20 mouse cellular contexts compared by ENCODE assay signal in the genomic region with DNA sequence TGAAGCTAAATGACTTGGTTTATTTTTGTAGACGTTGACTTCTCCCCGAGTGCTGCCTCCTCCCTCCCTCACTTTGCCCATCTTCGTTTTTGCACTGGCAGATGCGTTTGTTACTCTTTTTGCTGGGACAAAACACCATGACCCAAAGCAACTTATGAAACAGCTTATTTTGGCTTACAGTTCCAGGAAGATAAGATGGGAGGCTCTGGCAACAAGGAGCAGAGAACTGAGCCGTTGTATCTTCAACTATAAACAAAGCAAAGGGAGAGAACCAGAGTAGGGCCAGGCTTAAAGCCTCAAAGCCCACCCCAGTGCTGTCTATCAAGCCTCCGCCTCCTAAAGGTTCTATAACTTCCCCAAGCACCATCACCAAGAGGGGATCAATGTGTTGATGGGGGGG.
DNase-seq lines count a peak whose midpoint lies in the region; ATAC-seq and TF ChIP-seq lines count a peak whose summit lies in the region.
"Had no signal": no experiment of that assay in that cellular context is flagged by ENCODE, and none has a peak within 500 bp of the region (broad histone marks: within the 10 kb centered on the region; RNA-seq: fewer than 3 reads in every experiment).

No protein-coding gene starts in this region.

- H3K9ac ChIP-seq in lung, embryonic 14.5 days = no peak overlapping the region
- no peak overlapping the region for H3K9ac ChIP-seq in stomach, embryonic 14.5 days (replicated peaks; ENCODE audit: low read depth, low read length)
- no peak overlapping the region for H3K9ac ChIP-seq in midbrain, embryonic 14.5 days (replicated peaks; ENCODE audit: low read length)
- H3K9ac ChIP-seq in kidney, embryonic 14.5 days (ENCODE audit: low read depth, low read length) = no peak overlapping the region
- H3K9ac ChIP-seq: forebrain, embryonic 13.5 days; forebrain, postnatal 0 days; hindbrain, embryonic 13.5 days had no signal

- TF ChIP-seq CTCF in lung, embryonic 14.5 days (IDR thresholded peaks at IDR 0.05; ENCODE audit: low read depth) = no peak

- no peak overlapping the region for H3K4me3 ChIP-seq in lung, embryonic 14.5 days (ENCODE audit: low read depth, low read length)
- H3K4me3 ChIP-seq in stomach, embryonic 14.5 days (ENCODE audit: low read depth, low read length) = no peak overlapping the region
- no peak overlapping the region for H3K4me3 ChIP-seq in midbrain, embryonic 14.5 days (replicated peaks; ENCODE audit: low read depth, low read length)
- H3K4me3 ChIP-seq in kidney, embryonic 14.5 days (ENCODE audit: low read length) = no peak overlapping the region
- H3K4me3 ChIP-seq: embryonic facial prominence, embryonic 10.5 days; forebrain, embryonic 13.5 days; hindbrain, embryonic 13.5 days had no signal

- 30% methylated on average over 6 of the region's 6 CpGs for WGBS in lung, embryonic 14.5 days
- WGBS in stomach, embryonic 14.5 days = 42% methylated on average over 6 of the region's 6 CpGs
- WGBS in midbrain, embryonic 14.5 days = 90% methylated on average over 6 of the region's 6 CpGs
- WGBS in kidney, embryonic 14.5 days = 60% methylated on average over 6 of the region's 6 CpGs

- peaks cover 31% of the 10 kb centered on the region for H3K4me1 ChIP-seq in lung, embryonic 14.5 days (ENCODE audit: insufficient read depth)
- H3K4me1 ChIP-seq in stomach, embryonic 14.5 days (ENCODE audit: control insufficient read depth, insufficient read depth, low read length) = peaks cover 22% of the 10 kb centered on the region; the same call in 1 of the 2 replicates
- peaks cover 6% of the 10 kb centered on the region; the same call in 1 of the 2 replicates for H3K4me1 ChIP-seq in midbrain, embryonic 14.5 days (ENCODE audit: control insufficient read depth, insufficient read depth, low read length)
- peaks cover 12% of the 10 kb centered on the region for H3K4me1 ChIP-seq in kidney, embryonic 14.5 days (ENCODE audit: control insufficient read depth, insufficient read depth, low read length)

- H3K4me2 ChIP-seq in lung, embryonic 14.5 days = no peak overlapping the region
- H3K4me2 ChIP-seq in stomach, embryonic 14.5 days (replicated peaks; ENCODE audit: low read depth, low read length) = no peak overlapping the region
- H3K4me2 ChIP-seq in midbrain, embryonic 14.5 days (ENCODE audit: low read length) = no peak overlapping the region
- H3K4me2 ChIP-seq in kidney, embryonic 14.5 days (replicated peaks; ENCODE audit: low read depth, low read length) = no peak overlapping the region
- H3K4me2 ChIP-seq: forebrain, embryonic 13.5 days; hindbrain, embryonic 13.5 days had no signal

- peak; percentile 46 for ATAC-seq in lung, embryonic 14.5 days (ENCODE audit: insufficient read depth)
- ATAC-seq in stomach, embryonic 14.5 days (ENCODE audit: insufficient number of reproducible peaks, insufficient read depth, low FRiP score, low read depth) = no peak
- no peak for ATAC-seq in midbrain, embryonic 14.5 days (ENCODE audit: low FRiP score, low TSS enrichment)
- no peak for ATAC-seq in kidney, embryonic 14.5 days (ENCODE audit: low FRiP score, low TSS enrichment)
- ATAC-seq: activated CD4-positive, CD25-positive, alpha-beta regulatory T cell, adult 4 months; forebrain, embryonic 13.5 days; forebrain, postnatal 0 days; Patski had no signal

- peak; percentile 73 for DNase-seq in lung, embryonic 14.5 days
- no peak for DNase-seq in lung, postnatal 25 days (ENCODE audit: low spot score)
- peak; percentile 66 for DNase-seq in ovary, adult 18-20 months (ENCODE audit: low spot score)
- DNase-seq in ovary, postnatal 14 days (ENCODE audit: low spot score) = no peak
- no peak for DNase-seq in midbrain, embryonic 14.5 days
- DNase-seq: adrenal gland, adult 2 months; adrenal gland, postnatal 25 days; cerebellum, adult 18-20 months; cerebellum, adult 9-11 months; forebrain, postnatal 0 days; gastrocnemius, postnatal 14 days; heart, postnatal 10 days had no signal

- H3K9me3 ChIP-seq in lung, embryonic 14.5 days (ENCODE audit: low read depth, low read length) = no peaks in the 10 kb centered on the region
- no peaks in the 10 kb centered on the region for H3K9me3 ChIP-seq in stomach, embryonic 14.5 days (ENCODE audit: control insufficient read depth, low read depth, low read length)
- H3K9me3 ChIP-seq in midbrain, embryonic 14.5 days (ENCODE audit: control insufficient read depth, low read length) = no peaks in the 10 kb centered on the region
- H3K9me3 ChIP-seq in kidney, embryonic 14.5 days (ENCODE audit: control insufficient read depth, low read length) = no peaks in the 10 kb centered on the region
- H3K9me3 ChIP-seq: embryonic facial prominence, embryonic 10.5 days; forebrain, embryonic 13.5 days; hindbrain, embryonic 13.5 days had no signal

- H3K27me3 ChIP-seq in lung, embryonic 14.5 days (ENCODE audit: insufficient read depth, low read length) = no peaks in the 10 kb centered on the region
- H3K27me3 ChIP-seq in stomach, embryonic 14.5 days (ENCODE audit: control insufficient read depth, insufficient read depth, low read length) = no peaks in the 10 kb centered on the region
- no peaks in the 10 kb centered on the region for H3K27me3 ChIP-seq in midbrain, embryonic 14.5 days (ENCODE audit: control insufficient read depth, insufficient read depth, low read length)
- no peaks in the 10 kb centered on the region for H3K27me3 ChIP-seq in kidney, embryonic 14.5 days (ENCODE audit: control insufficient read depth, insufficient read depth, low read length)
- H3K27me3 ChIP-seq: CH12.LX, Patski had no signal

- no peaks in the 10 kb centered on the region for H3K36me3 ChIP-seq in lung, embryonic 14.5 days (ENCODE audit: insufficient read depth)
- H3K36me3 ChIP-seq in stomach, embryonic 14.5 days (ENCODE audit: control insufficient read depth, insufficient read depth, low read length) = no peaks in the 10 kb centered on the region
- no peaks in the 10 kb centered on the region for H3K36me3 ChIP-seq in midbrain, embryonic 14.5 days (ENCODE audit: control insufficient read depth, insufficient read depth, low read length)
- H3K36me3 ChIP-seq in kidney, embryonic 14.5 days (ENCODE audit: control insufficient read depth, insufficient read depth, low read length) = no peaks in the 10 kb centered on the region
- H3K36me3 ChIP-seq: embryonic facial prominence, embryonic 10.5 days; hindbrain, embryonic 13.5 days had no signal

- H3K27ac ChIP-seq in lung, embryonic 14.5 days (ENCODE audit: low read depth) = peak overlapping the region; percentile 75
- H3K27ac ChIP-seq in stomach, embryonic 14.5 days (ENCODE audit: low read length) = peak overlapping the region; percentile 30; the same call in 1 of the 2 replicates
- no peak overlapping the region for H3K27ac ChIP-seq in midbrain, embryonic 14.5 days (replicated peaks; ENCODE audit: low read depth, low read length)
- no peak overlapping the region for H3K27ac ChIP-seq in kidney, embryonic 14.5 days (ENCODE audit: low read depth, low read length)
- H3K27ac ChIP-seq: embryonic facial prominence, embryonic 10.5 days; forebrain, embryonic 13.5 days; hindbrain, embryonic 13.5 days had no signal

Comparison
In these comparisons a context has a peak if more than half of its experiments do, and no peak if none do; other contexts are left out.
1. DNase-seq: peak in lung, embryonic 14.5 days (single experiment) and ovary, adult 18-20 months (single experiment); none in lung, postnatal 25 days (single experiment), ovary, postnatal 14 days (single experiment) and midbrain, embryonic 14.5 days (single experiment).
2. H3K27ac ChIP-seq: peak in lung, embryonic 14.5 days (single experiment) and stomach, embryonic 14.5 days (single experiment); none in midbrain, embryonic 14.5 days (single experiment) and kidney, embryonic 14.5 days (single experiment).